Mouse (Mus musculus) limb, embryonic 10.5 days (tissue): ENCODE data around the gene Mapk1. TPM values are rescaled to one million over a fixed set of nuclear protein-coding genes. Genes with fewer than 3 reads are reported as not detected.
"Not testable (repeated sequence)": the region's sequence is repeated elsewhere in the genome, so short reads cannot be mapped to it uniquely, and the experiment has no call there.

Source experiments
- DNase-seq: peaks from one replicate; pipeline ENCODE4 v3.0.0-alpha.2; 2017; ENCODE audit warnings: low spot score
- H3K27ac ChIP-seq: fragments of 300-500 bp; sonication (generic); 2 replicates; pipeline ENCODE4 v1.5.1; 2016; ENCODE audit warnings: mild to moderate bottlenecking
- H3K27me3 ChIP-seq: fragments of 300-500 bp; sonication (generic); 2 replicates; pipeline ENCODE4 v1.6.1; 2016; ENCODE audit warnings: low read depth, mild to moderate bottlenecking; ENCODE audit not compliant: poor library complexity, severe bottlenecking
- H3K36me3 ChIP-seq: fragments of 300-500 bp; sonication (generic); 2 replicates; pipeline ENCODE4 v1.6.1; 2016; ENCODE audit warnings: mild to moderate bottlenecking, moderate library complexity
- H3K4me1 ChIP-seq: fragments of 300-500 bp; sonication (generic); 2 replicates; pipeline ENCODE4 v1.6.1; 2016
- H3K4me3 ChIP-seq: fragments of 300-500 bp; sonication (generic); 2 replicates; pipeline ENCODE4 v1.5.1; 2016; ENCODE audit warnings: mild to moderate bottlenecking, moderate library complexity
- H3K9me3 ChIP-seq: fragments of 300-500 bp; sonication (generic); replicated peaks from 2 replicates; pipeline ENCODE4 v1.6.1; 2016; ENCODE audit warnings: mild to moderate bottlenecking
- WGBS: fragments of 180-500 bp; shearing (Covaris S2); methylation state at CpG from one replicate; pipeline ENCODE4 v1.1.7; 2016; 5-methylcytosine and 5-hydroxymethylcytosine counted together
- polyA plus RNA-seq: library from polyadenylated mRNA; unstranded; fragments of >200 nt; fragmentation: Nextera tagmentation; extraction: Ambion mirVana; gene quantifications from 2 replicates; pipeline ENCODE4 v1.2.1, GENCODE M21; 2016

Mapk1 gene
- polyA plus RNA-seq, 1 experiment from 2014 or later: 138 TPM

GRCm38 (mm10) chr16:16988842-16989241, 5.7 kb downstream of the Mapk1 start:
- 95% methylated on average over 5 of the region's 5 CpGs for WGBS
- Histone ChIP-seq H3K27me3 (no peaks in the 10 kb centered on the region), H3K36me3 (peaks cover 50% of the 10 kb centered on the region), H3K27ac (no peak overlapping the region), H3K9me3 (no peaks in the 10 kb centered on the region), H3K4me1 (peaks cover 3% of the 10 kb centered on the region; the same call in 1 of the 2 replicates), H3K4me3 (no peak overlapping the region)
- DNase-seq: no peak

- Histone ChIP-seq H3K36me3 (peaks cover 61% of the 10 kb centered on the region), H3K4me1 (peaks cover 1% of the 10 kb centered on the region; the same call in 1 of the 2 replicates), H3K4me3 (no peak overlapping the region), H3K9me3 (no peaks in the 10 kb centered on the region), H3K27me3 (no peaks in the 10 kb centered on the region), H3K27ac (no peak overlapping the region)
- 85% methylated on average over 4 of the region's 4 CpGs for WGBS
- DNase-seq: no peak
These were observed 6.8 kb downstream of the Mapk1 start for GRCm38 (mm10) chr16:16990021-16990420.

- Histone ChIP-seq H3K36me3 (peaks cover 24% of the 10 kb centered on the region), H3K4me1 (no peaks in the 10 kb centered on the region), H3K27ac (no peak overlapping the region), H3K4me3 (no peak overlapping the region), H3K9me3 (no peaks in the 10 kb centered on the region), H3K27me3 (no peaks in the 10 kb centered on the region)
- 90% methylated on average over 4 of the region's 4 CpGs for WGBS
- no peak for DNase-seq
These were observed 11.4 kb downstream of the Mapk1 start for GRCm38 (mm10) chr16:16994426-16995052.

DNA sequence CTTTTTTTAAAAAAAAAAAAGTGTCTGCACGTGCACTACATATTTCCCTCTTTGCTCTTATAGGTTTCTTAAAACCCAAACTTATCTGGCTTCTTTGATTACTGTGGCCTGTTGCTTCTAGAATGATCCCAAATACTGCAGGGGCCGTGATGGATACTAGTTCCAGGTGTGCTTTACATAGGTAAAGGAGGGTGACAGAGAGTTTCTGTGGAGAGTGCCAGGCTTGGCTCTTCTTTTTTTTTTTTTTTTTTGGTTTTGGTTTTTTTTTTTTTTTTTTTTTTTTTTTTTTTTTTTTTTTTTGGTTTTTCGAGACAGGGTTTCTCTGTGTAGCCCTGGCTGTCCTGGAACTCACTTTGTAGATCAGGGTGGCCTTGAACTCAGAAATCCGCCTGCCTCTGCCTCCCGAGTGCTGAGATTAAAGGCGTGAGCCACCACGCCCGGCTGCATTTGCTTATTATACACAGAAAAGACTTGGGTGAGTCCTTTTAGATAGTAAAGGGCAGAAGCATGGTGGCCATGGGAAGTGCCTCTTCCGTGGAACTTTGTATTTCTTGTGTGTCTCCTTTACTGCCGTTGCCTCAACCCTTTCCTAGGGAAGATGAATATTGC, 13.0 kb downstream of the Mapk1 start:
- H3K27me3 ChIP-seq, H3K4me3 ChIP-seq, H3K4me1 ChIP-seq, H3K9me3 ChIP-seq, DNase-seq, H3K27ac ChIP-seq: not testable (repeated sequence)
- 91% methylated on average over 10 of the region's 10 CpGs for WGBS
- peaks cover 35% of the 10 kb centered on the region for H3K36me3 ChIP-seq

GRCm38 (mm10) chr16:17001109-17001508, 17.9 kb downstream of the Mapk1 start:
- Histone ChIP-seq H3K9me3 (no peaks in the 10 kb centered on the region), H3K36me3 (peaks cover 21% of the 10 kb centered on the region), H3K4me1 (no peaks in the 10 kb centered on the region), H3K4me3 (no peak overlapping the region), H3K27me3 (no peaks in the 10 kb centered on the region), H3K27ac (no peak overlapping the region)
- DNase-seq: no peak
- 90% methylated on average over 3 of the region's 3 CpGs for WGBS

DNA sequence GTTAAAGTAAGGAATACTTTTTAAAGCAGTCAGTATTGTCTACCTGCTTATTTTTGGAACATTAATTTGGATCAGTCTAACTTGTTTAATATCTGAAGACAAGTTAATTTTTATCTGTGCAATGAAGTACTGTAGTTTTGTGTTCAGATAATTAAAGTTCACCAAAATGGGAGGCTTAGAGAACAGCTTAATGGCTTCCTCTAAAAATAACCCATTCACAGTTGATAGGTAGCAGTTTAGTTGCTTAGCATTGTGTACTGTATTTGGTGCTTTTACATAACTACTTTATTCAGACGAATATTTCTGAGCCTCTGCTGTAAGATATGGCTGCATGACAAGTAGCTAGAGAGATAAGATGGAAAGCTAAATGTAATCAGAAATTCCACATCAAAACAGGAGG, 23.9 kb downstream of the Mapk1 start:
- WGBS: 87% methylated on average over 1 of the region's 1 CpGs
- Histone ChIP-seq H3K4me1 (no peaks in the 10 kb centered on the region), H3K9me3 (no peaks in the 10 kb centered on the region), H3K27me3 (no peaks in the 10 kb centered on the region), H3K36me3 (peaks cover 32% of the 10 kb centered on the region), H3K27ac (no peak overlapping the region), H3K4me3 (no peak overlapping the region)
- no peak for DNase-seq

DNA sequence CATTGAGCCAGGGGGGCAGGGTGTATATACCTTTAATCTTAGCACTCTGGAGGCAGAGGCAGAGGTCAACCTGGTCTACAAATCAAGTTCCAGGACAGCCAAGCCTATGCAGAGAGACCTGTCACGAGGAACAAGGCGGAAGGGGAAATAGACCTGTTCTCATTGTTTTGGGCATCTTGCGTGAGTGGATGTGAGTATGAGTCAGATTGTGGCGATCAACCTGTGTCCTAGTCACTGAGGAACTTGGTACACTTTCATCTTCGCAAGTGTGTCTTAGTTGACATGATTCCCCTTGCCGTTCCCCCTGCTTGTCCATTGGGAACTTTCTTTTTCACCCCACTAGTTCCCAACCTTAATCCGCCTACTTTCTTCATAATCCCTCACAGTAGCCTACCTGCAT, 26.9 kb downstream of the Mapk1 start:
- Histone ChIP-seq H3K36me3 (peaks cover 37% of the 10 kb centered on the region), H3K27ac (no peak overlapping the region), H3K9me3 (no peaks in the 10 kb centered on the region), H3K4me1 (no peaks in the 10 kb centered on the region), H3K4me3 (no peak overlapping the region), H3K27me3 (no peaks in the 10 kb centered on the region)
- WGBS: 93% methylated on average over 7 of the region's 7 CpGs
- DNase-seq: no peak

- no peaks in the 10 kb centered on the region for H3K9me3 ChIP-seq
- H3K36me3 ChIP-seq: peaks cover 47% of the 10 kb centered on the region
- WGBS: 93% methylated on average over 1 of the region's 1 CpGs
- no peak overlapping the region for H3K4me3 ChIP-seq
- no peak for DNase-seq
- H3K4me1 ChIP-seq: no peaks in the 10 kb centered on the region
- no peak overlapping the region for H3K27ac ChIP-seq
- no peaks in the 10 kb centered on the region for H3K27me3 ChIP-seq
These were observed 29.4 kb downstream of the Mapk1 start for GRCm38 (mm10) chr16:17012583-17012982.

DNA sequence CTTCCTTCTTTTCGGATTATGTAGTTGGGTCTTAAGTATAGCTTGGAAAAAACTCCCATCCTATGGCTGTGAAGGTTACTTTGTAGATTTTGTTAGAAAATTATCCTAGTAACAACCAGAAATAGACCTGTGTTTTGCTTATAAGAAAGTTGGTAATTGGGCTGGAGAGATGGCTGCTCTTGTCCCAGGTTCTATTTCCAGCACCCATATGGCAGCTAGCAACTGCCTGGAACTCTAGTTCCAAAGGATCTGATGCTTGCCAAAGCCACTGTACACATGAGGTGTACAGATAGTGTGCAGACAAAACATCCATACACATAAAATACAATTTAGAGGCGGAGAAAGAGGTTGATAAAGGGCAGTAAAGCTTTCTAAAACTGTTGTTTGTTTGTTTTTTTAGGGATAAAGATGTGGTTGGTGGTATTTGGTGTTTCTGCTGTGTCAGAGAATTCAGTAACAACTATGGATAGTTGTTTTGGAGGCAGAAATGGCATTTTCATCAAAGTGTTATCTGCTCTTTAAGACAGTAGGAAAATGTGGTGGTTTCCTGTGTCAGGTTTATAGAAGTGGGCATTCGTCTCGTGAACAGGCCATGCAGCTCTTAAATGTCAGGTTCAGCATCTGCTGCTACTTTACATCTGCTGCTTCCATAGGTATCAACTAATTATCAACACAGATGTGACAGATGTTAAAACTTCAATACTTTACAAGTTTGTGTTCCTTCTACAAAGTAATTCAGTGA, 32.1 kb downstream of the Mapk1 start:
- H3K27ac ChIP-seq: no peak overlapping the region
- H3K27me3 ChIP-seq: no peaks in the 10 kb centered on the region
- no peak overlapping the region for H3K4me3 ChIP-seq
- 75% methylated on average over 4 of the region's 4 CpGs for WGBS
- no peaks in the 10 kb centered on the region for H3K9me3 ChIP-seq
- no peaks in the 10 kb centered on the region for H3K4me1 ChIP-seq
- peaks cover 60% of the 10 kb centered on the region for H3K36me3 ChIP-seq
- no peak for DNase-seq

DNA sequence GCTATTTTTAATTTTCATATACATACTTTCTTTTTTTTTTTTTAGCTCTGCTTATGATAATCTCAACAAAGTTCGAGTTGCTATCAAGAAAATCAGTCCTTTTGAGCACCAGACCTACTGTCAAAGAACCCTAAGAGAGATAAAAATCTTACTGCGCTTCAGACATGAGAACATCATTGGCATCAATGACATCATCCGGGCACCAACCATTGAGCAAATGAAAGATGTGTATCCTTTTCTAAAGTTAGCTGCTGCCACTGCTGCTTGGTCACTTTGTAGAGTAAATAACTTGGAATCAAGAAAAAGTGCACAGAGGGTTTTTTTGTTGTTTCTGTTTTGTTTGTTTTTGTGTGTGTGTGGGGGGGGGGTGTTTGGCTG, 32.7 kb downstream of the Mapk1 start:
- H3K36me3 ChIP-seq: peaks cover 66% of the 10 kb centered on the region
- H3K27ac ChIP-seq: no peak overlapping the region
- no peaks in the 10 kb centered on the region for H3K27me3 ChIP-seq
- no peak for DNase-seq
- no peaks in the 10 kb centered on the region for H3K4me1 ChIP-seq
- 93% methylated on average over 3 of the region's 3 CpGs for WGBS
- H3K9me3 ChIP-seq: no peaks in the 10 kb centered on the region
- no peak overlapping the region for H3K4me3 ChIP-seq

- H3K36me3 ChIP-seq: peaks cover 73% of the 10 kb centered on the region
- DNase-seq: no peak
- H3K27me3 ChIP-seq: no peaks in the 10 kb centered on the region
- no peaks in the 10 kb centered on the region for H3K9me3 ChIP-seq
- H3K27ac ChIP-seq: no peak overlapping the region
- 51% methylated on average over 6 of the region's 6 CpGs for WGBS
- no peak overlapping the region for H3K4me3 ChIP-seq
- no peaks in the 10 kb centered on the region for H3K4me1 ChIP-seq
These were observed 34.9 kb downstream of the Mapk1 start for GRCm38 (mm10) chr16:17018071-17018470.

DNA sequence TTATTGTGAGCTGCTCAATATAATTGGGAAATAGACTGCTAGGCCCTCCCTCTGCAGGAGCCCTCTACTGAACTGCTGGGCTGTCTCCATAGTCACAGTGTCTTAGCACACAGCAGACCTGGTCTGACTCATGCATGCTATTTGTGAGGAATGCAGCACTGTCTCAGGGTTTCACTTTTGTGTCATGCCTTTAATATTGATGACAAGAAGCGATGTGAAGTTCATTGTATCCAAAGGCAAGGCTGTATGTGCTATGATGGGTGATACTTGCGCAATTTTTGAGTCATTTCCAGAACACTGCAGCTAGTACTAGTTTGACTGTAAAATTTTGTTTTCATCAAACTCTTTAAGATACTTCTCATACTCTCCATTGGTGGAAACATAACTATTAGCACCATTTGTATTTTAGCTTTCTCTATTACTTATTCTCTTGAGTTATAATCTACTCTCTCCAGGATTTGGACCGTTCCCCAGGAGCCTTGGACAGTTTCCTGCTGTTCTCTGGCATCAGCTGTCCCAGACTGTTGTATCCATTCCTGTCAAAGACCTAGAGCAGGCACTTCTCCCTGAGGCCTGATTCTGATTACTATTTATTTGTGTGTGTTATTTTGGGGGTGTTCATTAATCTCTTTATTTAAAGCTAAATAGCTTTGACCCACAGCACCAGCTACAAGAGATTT, 41.4 kb downstream of the Mapk1 start:
- Histone ChIP-seq H3K36me3 (peaks cover 96% of the 10 kb centered on the region), H3K4me3 (no peak overlapping the region), H3K27me3 (no peaks in the 10 kb centered on the region), H3K27ac (no peak overlapping the region), H3K4me1 (no peaks in the 10 kb centered on the region), H3K9me3 (no peaks in the 10 kb centered on the region)
- WGBS: 96% methylated on average over 3 of the region's 3 CpGs
- no peak for DNase-seq
